Mouse (Mus musculus) ES-E14 (cell line): ENCODE measurements around the gene Nudt1. TPM values are rescaled to one million over a fixed set of nuclear protein-coding genes. Genes with fewer than 3 reads are reported as not detected.

Source experiments
- DNase-seq: peaks from one replicate; pipeline ENCODE4 v3.0.0-alpha.2; 2013; ENCODE audit warnings: low read depth, low spot score
- H3K27ac ChIP-seq: 2 replicates; pipeline ENCODE4 v1.5.1; 2012; ENCODE audit warnings: low read depth, mild to moderate bottlenecking, low read length, moderate library complexity, mixed read lengths; ENCODE audit not compliant: poor library complexity, insufficient read depth, severe bottlenecking
- H3K36me3 ChIP-seq: 2 replicates; pipeline ENCODE4 v1.6.1; 2012; ENCODE audit warnings: mild to moderate bottlenecking, low read length, moderate library complexity, mixed read lengths; ENCODE audit not compliant: control insufficient read depth, poor library complexity, insufficient read depth, severe bottlenecking
- H3K4me1 ChIP-seq, 2 experiments: fragments of 150-350 bp in 1 of 2; sonication (generic) in 1 of 2; 2 replicates each; pipeline ENCODE4 v1.6.1; 2012; ENCODE audit warnings: low read length in 2 of 2, mild to moderate bottlenecking in 1 of 2, mixed read lengths in 1 of 2; ENCODE audit not compliant: control insufficient read depth in 2 of 2, insufficient read depth in 2 of 2, poor library complexity in 1 of 2
- H3K4me3 ChIP-seq, 2 experiments: fragments of 150-350 bp in 1 of 2; sonication (generic) in 1 of 2; 2 replicates each; pipeline ENCODE4 v1.5.1; 2012; ENCODE audit warnings: low read length in 2 of 2, low read depth in 1 of 2, mild to moderate bottlenecking in 1 of 2, mixed read lengths in 1 of 2; ENCODE audit not compliant: insufficient read depth in 1 of 2, poor library complexity in 1 of 2, severe bottlenecking in 1 of 2
- H3K9ac ChIP-seq: 2 replicates; pipeline ENCODE4 v1.6.1; 2012; ENCODE audit warnings: low read depth, mild to moderate bottlenecking, low read length, mixed read lengths; ENCODE audit not compliant: poor library complexity, insufficient read depth, severe bottlenecking
- H3K9me3 ChIP-seq: fragments of 150-350 bp; sonication (generic); 2 replicates; pipeline ENCODE4 v1.6.1; 2012; ENCODE audit warnings: low read depth, mild to moderate bottlenecking, low read length; ENCODE audit not compliant: control insufficient read depth, insufficient read depth
- CHD2 ChIP-seq: IDR thresholded peaks from 2 replicates; pipeline ENCODE4 v1.6.1; 2014; ENCODE audit warnings: mild to moderate bottlenecking, low read depth, low read length, inconsistent platforms
- HCFC1 ChIP-seq: IDR thresholded peaks from 2 replicates; pipeline ENCODE4 v1.6.1; 2012; ENCODE audit warnings: low read length, inconsistent platforms, borderline replicate concordance; ENCODE audit not compliant: insufficient read depth
- MAFK ChIP-seq: IDR thresholded peaks from 2 replicates; pipeline ENCODE4 v1.6.1; 2014; ENCODE audit warnings: mild to moderate bottlenecking, low read depth, low read length, inconsistent platforms; ENCODE audit not compliant: insufficient read depth
- ZC3H11A ChIP-seq: IDR thresholded peaks from 2 replicates; pipeline ENCODE4 v1.6.1; 2012; ENCODE audit warnings: low read depth, mild to moderate bottlenecking, inconsistent platforms, low read length, borderline replicate concordance
- ZNF384 ChIP-seq: IDR thresholded peaks from 2 replicates; pipeline ENCODE4 v1.6.1; 2012; ENCODE audit warnings: low read depth, low read length, inconsistent platforms
- in situ Hi-C, 2 experiments: fragments of 600-800 bp; cut with MboI; formaldehyde crosslinking; loops; one replicate each; pipeline ENCODE4 v1.15.1; 2025; ENCODE audit warnings: low sequenced_read_pairs in 2 of 2, inconsistent platforms in 1 of 2; ENCODE audit not compliant: unreplicated experiment in 2 of 2
- total RNA-seq: library from RNA; depleted of rRNA; stranded (reverse); fragments of 300-350 nt; gene quantifications from 2 replicates; pipeline ENCODE4 v1.2.3, GENCODE M21; 2012

The Nudt1 gene
- total RNA-seq, 1 experiment: 67.7 TPM

- TF ChIP-seq CHD2 (no peak), ZC3H11A (no peak), HCFC1 (no peak), MAFK (no peak)
- H3K4me3 ChIP-seq: no peak overlapping the region
- no peak for DNase-seq
- no peaks in the 10 kb centered on the region for H3K9me3 ChIP-seq
- H3K4me1 ChIP-seq: peaks cover 3 to 14% of the 10 kb centered on the region in 2 experiments; a peak in 2 of 4 replicates
- H3K27ac ChIP-seq: no peak overlapping the region
- no peak overlapping the region for H3K9ac ChIP-seq
- in situ Hi-C loops: no loop called here
- no peaks in the 10 kb centered on the region for H3K36me3 ChIP-seq
These were observed 48.0 kb downstream of the Nudt1 start for GRCm38 (mm10) chr5:140369466-140369865.

GRCm38 (mm10) chr5:140370446-140371254 lies 49.2 kb downstream of the Nudt1 start:
- H3K4me1 ChIP-seq: peaks cover 3 to 10% of the 10 kb centered on the region in 2 experiments; a peak in 2 of 4 replicates
- no peaks in the 10 kb centered on the region for H3K36me3 ChIP-seq
- no peaks in the 10 kb centered on the region for H3K9me3 ChIP-seq
- no peak overlapping the region for H3K4me3 ChIP-seq
- H3K9ac ChIP-seq: no peak overlapping the region
- TF ChIP-seq HCFC1 (no peak), CHD2 (no peak), ZNF384 (no peak), ZC3H11A (no peak), MAFK (no peak)
- no peak for DNase-seq
- in situ Hi-C loops: no loop called here
- H3K27ac ChIP-seq: no peak overlapping the region

- Histone ChIP-seq H3K27ac (no peak overlapping the region), H3K4me1 (peaks cover 1 to 10% of the 10 kb centered on the region in 2 experiments; a peak in 2 of 4 replicates), H3K9ac (no peak overlapping the region), H3K9me3 (no peaks in the 10 kb centered on the region), H3K36me3 (no peaks in the 10 kb centered on the region), H3K4me3 (no peak overlapping the region)
- in situ Hi-C loops: no loop called here
- TF ChIP-seq MAFK (no peak), ZC3H11A (no peak), ZNF384 (no peak), CHD2 (no peak), HCFC1 (no peak)
- DNase-seq: no peak
These were observed 50.2 kb downstream of the Nudt1 start for GRCm38 (mm10) chr5:140371671-140372070.

GRCm38 (mm10) chr5:140373711-140374110 lies 52.3 kb downstream of the Nudt1 start:
- Histone ChIP-seq H3K4me3 (no peak overlapping the region), H3K9ac (no peak overlapping the region), H3K4me1 (peaks cover 0 to 8% of the 10 kb centered on the region in 2 experiments; a peak in 2 of 4 replicates), H3K9me3 (no peaks in the 10 kb centered on the region), H3K27ac (no peak overlapping the region), H3K36me3 (no peaks in the 10 kb centered on the region)
- no peak for TF ChIP-seq CHD2
- TF ChIP-seq ZC3H11A: no peak
- no peak for DNase-seq
- in situ Hi-C loops: no loop called here

- no peak for TF ChIP-seq HCFC1
- no peak for TF ChIP-seq CHD2
- no peak for TF ChIP-seq MAFK
- TF ChIP-seq ZC3H11A: no peak
- no peak for TF ChIP-seq ZNF384
- Histone ChIP-seq H3K27ac (no peak overlapping the region), H3K4me3 (no peak overlapping the region), H3K36me3 (no peaks in the 10 kb centered on the region), H3K4me1 (peaks cover 0 to 11% of the 10 kb centered on the region in 2 experiments; a peak in 2 of 4 replicates), H3K9me3 (no peaks in the 10 kb centered on the region), H3K9ac (no peak overlapping the region)
- DNase-seq: no peak
- in situ Hi-C loops: no loop called here
These were observed 52.8 kb downstream of the Nudt1 start for GRCm38 (mm10) chr5:140374226-140374625.
